In the genomic region with DNA sequence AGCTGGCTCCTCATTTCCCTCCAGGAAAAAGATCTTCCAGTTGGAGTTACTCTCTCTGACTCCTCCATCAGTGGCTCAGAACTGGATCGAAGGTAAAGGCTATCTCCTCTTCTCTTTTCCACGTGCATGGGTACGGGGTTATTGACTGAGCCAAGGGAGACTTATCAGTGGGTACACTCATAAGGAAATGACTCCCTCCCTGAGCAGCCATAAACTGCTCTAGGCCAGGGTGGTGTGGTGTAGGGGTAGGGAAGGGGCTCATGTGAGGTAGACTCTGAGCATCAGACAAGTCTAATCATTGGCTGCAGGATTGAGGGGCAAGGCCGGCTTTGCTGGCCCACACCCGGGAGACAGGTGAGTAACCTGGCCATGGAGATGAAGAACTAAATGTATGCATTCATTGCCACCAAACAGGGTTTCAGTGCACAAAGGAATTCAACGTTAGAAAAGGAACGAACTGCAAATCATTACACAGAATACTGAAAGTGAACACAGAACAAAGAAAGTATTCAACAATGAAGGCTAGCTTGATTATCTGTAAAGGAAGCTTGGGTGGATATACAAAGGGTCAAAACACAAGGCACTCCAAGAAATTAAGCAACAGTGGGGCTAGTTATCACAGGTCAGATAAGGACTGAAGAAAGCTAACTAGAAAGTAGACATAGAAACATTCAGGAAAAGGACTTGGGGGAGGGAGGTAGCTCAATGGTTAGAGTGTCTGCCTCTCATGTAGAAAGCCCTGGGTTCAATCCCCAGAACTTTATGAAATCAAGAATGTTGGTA, we compare ENCODE assay signal across 32 mouse cellular contexts. TPM values are rescaled to one million over a fixed set of nuclear protein-coding genes. Genes with fewer than 3 reads are reported as not detected.
DNase-seq lines count a peak whose midpoint lies in the region; ATAC-seq and TF ChIP-seq lines count a peak whose summit lies in the region.
"Had no signal": no experiment of that assay in that cellular context is flagged by ENCODE, and none has a peak within 500 bp of the region (broad histone marks: within the 10 kb centered on the region; RNA-seq: fewer than 3 reads in every experiment).

No protein-coding gene starts in this region.

- whole genome bisulfite sequencing in lung, embryonic 15.5 days, result 69% methylated on average over 7 of the region's 7 CpGs
- WGBS in intestine, embryonic 16.5 days, result 59% methylated on average over 7 of the region's 7 CpGs
- 68% methylated on average over 7 of the region's 7 CpGs for WGBS in stomach, embryonic 15.5 days
- WGBS in forebrain, embryonic 10.5 days, result 88% methylated on average over 7 of the region's 7 CpGs

- no peak for TF ChIP-seq EP300 in MEL (IDR thresholded peaks at IDR 0.05; ENCODE audit: low read depth in 1 of 2, low read length in 2 of 2)

- no peaks in the 10 kb centered on the region for H3K9me3 ChIP-seq in lung, embryonic 15.5 days
- no peaks in the 10 kb centered on the region for H3K9me3 ChIP-seq in MEL (replicated peaks; ENCODE audit: insufficient read depth, low read length)
- H3K9me3 ChIP-seq in intestine, embryonic 16.5 days (ENCODE audit: control insufficient read depth, low read length), result no peaks in the 10 kb centered on the region
- no peaks in the 10 kb centered on the region for H3K9me3 ChIP-seq in stomach, embryonic 15.5 days
- no peaks in the 10 kb centered on the region for H3K9me3 ChIP-seq in forebrain, embryonic 10.5 days
- H3K9me3 ChIP-seq: embryonic facial prominence, embryonic 10.5 days; embryonic facial prominence, embryonic 13.5 days; forebrain, embryonic 13.5 days; G1E; heart, embryonic 15.5 days; hindbrain, embryonic 10.5 days; hindbrain, embryonic 13.5 days had no signal

- H3K79me2 ChIP-seq in MEL (ENCODE audit: control insufficient read depth, insufficient read depth, low read length, poor library complexity), result no peaks in the 10 kb centered on the region

- H3K9ac ChIP-seq in lung, embryonic 15.5 days, result no peak overlapping the region
- H3K9ac ChIP-seq in MEL (ENCODE audit: control insufficient read depth, low read depth, low read length, poor library complexity, severe bottlenecking), result no peak overlapping the region
- H3K9ac ChIP-seq in intestine, embryonic 16.5 days (ENCODE audit: low read depth, low read length), result no peak overlapping the region
- H3K9ac ChIP-seq in stomach, embryonic 15.5 days, result no peak overlapping the region
- H3K9ac ChIP-seq: embryonic facial prominence, embryonic 13.5 days; forebrain, embryonic 13.5 days; heart, embryonic 15.5 days; hindbrain, embryonic 13.5 days had no signal

- no peak overlapping the region for H3K4me3 ChIP-seq in lung, embryonic 15.5 days
- H3K4me3 ChIP-seq in MEL (ENCODE audit: control insufficient read depth in 1 of 2, insufficient read depth in 1 of 2, low read depth in 2 of 2, low read length in 2 of 2), result no peak overlapping the region
- no peak overlapping the region for H3K4me3 ChIP-seq in intestine, embryonic 16.5 days (ENCODE audit: low read length)
- no peak overlapping the region for H3K4me3 ChIP-seq in stomach, embryonic 15.5 days (replicated peaks)
- H3K4me3 ChIP-seq in forebrain, embryonic 10.5 days, result no peak overlapping the region
- H3K4me3 ChIP-seq: embryonic facial prominence, embryonic 10.5 days; embryonic facial prominence, embryonic 13.5 days; erythroblast, embryonic 14.5 days; forebrain, embryonic 13.5 days; heart, embryonic 15.5 days; hindbrain, embryonic 10.5 days; hindbrain, embryonic 13.5 days had no signal

- DNase-seq in lung, postnatal 14 days, result no peak
- DNase-seq in MEL (ENCODE audit: low read depth, low spot score), result no peak
- no peak for DNase-seq in yolk sac, embryonic 10.5 days (ENCODE audit: low spot score)
- no peak for DNase-seq in cerebellum, adult 11-12 months
- DNase-seq in forebrain, embryonic 10.5 days (ENCODE audit: extremely low spot score, low spot score), result no peak
- DNase-seq: adrenal gland, adult 2 months; adrenal gland, postnatal 14 days; cerebellum, adult 11 months; cerebellum, adult 8-10 months; cerebellum, postnatal 10 days; cerebellum, postnatal 36 days; embryo, embryonic 11 days; gastrocnemius, postnatal 10 days; gastrocnemius, postnatal 36 days; heart, adult 11 months; heart, postnatal 10 days; heart, postnatal 36 days had no signal

- H3K27me3 ChIP-seq in lung, embryonic 15.5 days, result no peaks in the 10 kb centered on the region
- no peaks in the 10 kb centered on the region for H3K27me3 ChIP-seq in MEL (ENCODE audit: control insufficient read depth in 1 of 2, insufficient read depth in 2 of 2, low read length in 2 of 2)
- no peaks in the 10 kb centered on the region for H3K27me3 ChIP-seq in intestine, embryonic 16.5 days (replicated peaks; ENCODE audit: control insufficient read depth, insufficient read depth, low read length)
- no peaks in the 10 kb centered on the region for H3K27me3 ChIP-seq in stomach, embryonic 15.5 days (replicated peaks)
- no peaks in the 10 kb centered on the region for H3K27me3 ChIP-seq in forebrain, embryonic 10.5 days (ENCODE audit: poor library complexity, severe bottlenecking)
- H3K27me3 ChIP-seq: CH12.LX; embryonic facial prominence, embryonic 13.5 days; forebrain, embryonic 13.5 days; heart, embryonic 15.5 days; hindbrain, embryonic 13.5 days had no signal

- peak overlapping the region; percentile 45; the same call in 1 of the 2 replicates for H3K27ac ChIP-seq in lung, embryonic 15.5 days
- H3K27ac ChIP-seq in MEL (ENCODE audit: control insufficient read depth, low read depth, low read length), result no peak overlapping the region
- H3K27ac ChIP-seq in intestine, embryonic 16.5 days (ENCODE audit: low read length), result peak overlapping the region; percentile 43; the same call in 1 of the 2 replicates
- no peak overlapping the region for H3K27ac ChIP-seq in stomach, embryonic 15.5 days
- no peak overlapping the region for H3K27ac ChIP-seq in forebrain, embryonic 10.5 days
- H3K27ac ChIP-seq: embryonic facial prominence, embryonic 10.5 days; embryonic facial prominence, embryonic 13.5 days; forebrain, embryonic 13.5 days; heart, embryonic 15.5 days; hindbrain, embryonic 10.5 days; hindbrain, embryonic 13.5 days had no signal

- H3K36me3 ChIP-seq in lung, embryonic 15.5 days, result peaks cover 7% of the 10 kb centered on the region
- H3K36me3 ChIP-seq in MEL (ENCODE audit: control insufficient read depth in 1 of 2, insufficient read depth in 2 of 2, low read length in 2 of 2), result peaks cover 4 to 13% of the 10 kb centered on the region in 2 experiments
- H3K36me3 ChIP-seq in intestine, embryonic 16.5 days (ENCODE audit: control insufficient read depth, insufficient read depth, low read length), result 0 out of 2 replicates have a peak, but pooled peaks cover 4% of the 10 kb centered on the region
- H3K36me3 ChIP-seq in stomach, embryonic 15.5 days, result 0 out of 2 replicates have a peak, but pooled peaks cover 3% of the 10 kb centered on the region
- H3K36me3 ChIP-seq in forebrain, embryonic 10.5 days (replicated peaks), result peaks cover 22% of the 10 kb centered on the region
- H3K36me3 ChIP-seq: heart, embryonic 15.5 days had no signal

- TF ChIP-seq RAD21 in MEL (IDR thresholded peaks at IDR 0.05; ENCODE audit: low read depth, low read length), result no peak

- no peak for TF ChIP-seq CTCF in MEL (IDR thresholded peaks at IDR 0.05 in 2 of 3, conservative IDR thresholded peaks at IDR 0.05 in 1 of 3; ENCODE audit: control insufficient read depth in 1 of 3, insufficient read depth in 1 of 3, low read depth in 2 of 3, low read length in 3 of 3, poor library complexity in 1 of 3, severe bottlenecking in 1 of 3)

- H3K4me1 ChIP-seq in lung, embryonic 15.5 days, result no peaks in the 10 kb centered on the region
- peaks cover 0 to 13% of the 10 kb centered on the region in 2 experiments; a peak in 2 of 4 replicates for H3K4me1 ChIP-seq in MEL (ENCODE audit: control insufficient read depth in 1 of 2, insufficient read depth in 2 of 2, low read length in 2 of 2)
- H3K4me1 ChIP-seq in intestine, embryonic 16.5 days (ENCODE audit: control insufficient read depth, insufficient read depth, low read length), result no peaks in the 10 kb centered on the region
- no peaks in the 10 kb centered on the region for H3K4me1 ChIP-seq in stomach, embryonic 15.5 days
- H3K4me1 ChIP-seq in forebrain, embryonic 10.5 days, result no peaks in the 10 kb centered on the region
- H3K4me1 ChIP-seq: embryonic facial prominence, embryonic 13.5 days; forebrain, embryonic 13.5 days; heart, embryonic 15.5 days; hindbrain, embryonic 13.5 days had no signal

- no peak for ATAC-seq in lung, embryonic 15.5 days (ENCODE audit: borderline replicate concordance, extremely low read depth, low FRiP score, low TSS enrichment)
- ATAC-seq in intestine, embryonic 16.5 days, result peak; percentile 96
- ATAC-seq in stomach, embryonic 15.5 days (ENCODE audit: insufficient read depth, low FRiP score, low read depth), result peak; percentile 77
- ATAC-seq: forebrain, embryonic 13.5 days; forebrain, embryonic 16.5 days; hindbrain, embryonic 16.5 days had no signal

- no peak for TF ChIP-seq POLR2A in MEL (IDR thresholded peaks at IDR 0.05; ENCODE audit: control insufficient read depth in 1 of 2, insufficient read depth in 1 of 2, low read depth in 1 of 2, low read length in 2 of 2, poor library complexity in 1 of 2)

- no peak overlapping the region for H3K4me2 ChIP-seq in lung, embryonic 15.5 days
- no peak overlapping the region for H3K4me2 ChIP-seq in intestine, embryonic 16.5 days (ENCODE audit: low read depth, low read length)
- no peak overlapping the region for H3K4me2 ChIP-seq in stomach, embryonic 15.5 days
- H3K4me2 ChIP-seq: embryonic facial prominence, embryonic 13.5 days; forebrain, embryonic 13.5 days; heart, embryonic 11.5 days; heart, embryonic 15.5 days; hindbrain, embryonic 13.5 days had no signal

RNA-seq across cellular contexts. Expression of a gene that starts 25.1 kb away (rescaled TPM):
- 32.5 and 35.0 TPM in 2 replicates for polyA plus RNA-seq in lung, embryonic 15.5 days (2015; fragmentation: Nextera tagmentation; extraction: Ambion mirVana)
- 80.5 and 155 TPM in 2 replicates for total RNA-seq in MEL (2012; rRNA removed)
- 100 to 1,000 TPM; 219 to 558 TPM for polyA plus RNA-seq in MEL (2012; ENCODE audit: insufficient read depth in 1 of 2, insufficient read length in 2 of 2, low read depth in 1 of 2, low replicate concordance in 2 of 2, missing spikeins in 1 of 2)
- 36.4 and 43.5 TPM in 2 replicates for polyA plus RNA-seq in intestine, embryonic 16.5 days (2015; fragmentation: Nextera tagmentation; extraction: Ambion mirVana)
- 33.7 and 42.0 TPM in 2 replicates for polyA plus RNA-seq in stomach, embryonic 15.5 days (2015; fragmentation: Nextera tagmentation; extraction: Ambion mirVana)
- 64.5 and 65.7 TPM in 2 replicates for polyA plus RNA-seq in forebrain, embryonic 10.5 days (2016; fragmentation: Nextera tagmentation; extraction: Ambion mirVana)

RNA-seq across cellular contexts. Expression of a gene that starts 25.2 kb away (rescaled TPM):
- polyA plus RNA-seq in lung, embryonic 15.5 days (2015; fragmentation: Nextera tagmentation; extraction: Ambion mirVana), result 71.8 and 77.0 TPM in 2 replicates
- 71.2 and 74.7 TPM in 2 replicates for total RNA-seq in MEL (2012; rRNA removed)
- 100 to 1,000 TPM in 1 of 2 experiments, 10 to 100 TPM in 1; 57.0 to 120 TPM for polyA plus RNA-seq in MEL (2012; ENCODE audit: insufficient read depth in 1 of 2, insufficient read length in 2 of 2, low read depth in 1 of 2, low replicate concordance in 2 of 2, missing spikeins in 1 of 2)
- polyA plus RNA-seq in intestine, embryonic 16.5 days (2015; fragmentation: Nextera tagmentation; extraction: Ambion mirVana), result 50.8 and 52.8 TPM in 2 replicates
- polyA plus RNA-seq in stomach, embryonic 15.5 days (2015; fragmentation: Nextera tagmentation; extraction: Ambion mirVana), result 63.5 and 64.5 TPM in 2 replicates
- 55.2 and 59.3 TPM in 2 replicates for polyA plus RNA-seq in forebrain, embryonic 10.5 days (2016; fragmentation: Nextera tagmentation; extraction: Ambion mirVana)

RNA-seq across cellular contexts. Expression of a gene that starts 48.3 kb away (rescaled TPM):
- polyA plus RNA-seq in lung, embryonic 15.5 days (2015; fragmentation: Nextera tagmentation; extraction: Ambion mirVana), result 125 and 130 TPM in 2 replicates
- total RNA-seq in MEL (2012; rRNA removed), result 48.3 and 55.2 TPM in 2 replicates
- polyA plus RNA-seq in MEL (2012; ENCODE audit: insufficient read depth in 1 of 2, insufficient read length in 2 of 2, low read depth in 1 of 2, low replicate concordance in 2 of 2, missing spikeins in 1 of 2), result 100 to 1,000 TPM in 1 of 2 experiments, not detected in 1; 211 TPM
- 173 and 186 TPM in 2 replicates for polyA plus RNA-seq in intestine, embryonic 16.5 days (2015; fragmentation: Nextera tagmentation; extraction: Ambion mirVana)
- 149 and 164 TPM in 2 replicates for polyA plus RNA-seq in stomach, embryonic 15.5 days (2015; fragmentation: Nextera tagmentation; extraction: Ambion mirVana)
- polyA plus RNA-seq in forebrain, embryonic 10.5 days (2016; fragmentation: Nextera tagmentation; extraction: Ambion mirVana), result 168 and 172 TPM in 2 replicates

Comparison
In these comparisons a context has a peak if more than half of its experiments do, and no peak if none do; other contexts are left out.
1. H3K27ac ChIP-seq: peak in lung, embryonic 15.5 days (single experiment) and intestine, embryonic 16.5 days (single experiment); none in MEL (single experiment), stomach, embryonic 15.5 days (single experiment) and forebrain, embryonic 10.5 days (single experiment).